Mouse (Mus musculus): Measurements from ENCODE around the gene Slc25a13. TPM values are rescaled to one million over a fixed set of nuclear protein-coding genes. Genes with fewer than 3 reads are reported as not detected.
A peak's percentile ranks its signal among the peaks of the same experiment; 100 is the strongest.
"Not testable (repeated sequence)": the region's sequence is repeated elsewhere in the genome, so short reads cannot be mapped to it uniquely, and the experiment has no call there.

The Slc25a13 gene
- total and polyA plus RNA-seq, 3 experiments, result 45.5 to 146 (median 121) TPM

- 43% methylated on average over 7 of the region's 7 CpGs for WGBS
- Histone ChIP-seq H3K4me1 (ENCODE audit: control insufficient read depth, insufficient read depth, low read length) (peaks cover 6% of the 10 kb centered on the region; the same call in 1 of the 2 replicates), H3K79me2 (replicated peaks; ENCODE audit: control insufficient read depth, insufficient read depth, low read length) (no peaks in the 10 kb centered on the region), H3K27me3 (ENCODE audit: control insufficient read depth, insufficient read depth, low read length) (no peaks in the 10 kb centered on the region), H3K9ac (ENCODE audit: low read depth, low read length) (no peak overlapping the region), H3K36me3 (ENCODE audit: control insufficient read depth, insufficient read depth, low read length) (peaks cover 4% of the 10 kb centered on the region), H3K27ac (peak overlapping the region; percentile 83), H3K4me3 (no peak overlapping the region)
- intact Hi-C loops (cut with DNase I), result loop anchor here (2.0 to 10.0 kb wide), 2 partner anchors 32 to 110 kb away; partner anchors contain the start of gene Slc25a13
- peak in 1 of 2 experiments; percentile 73 for DNase-seq
- 0 out of 2 replicates have a peak, but pooled peaks have one; percentile 52 for TF ChIP-seq POLR2A (IDR thresholded peaks at IDR 0.05; ENCODE audit: insufficient read depth, low read depth, low read length)
- TF ChIP-seq EP300 (IDR thresholded peaks at IDR 0.05; ENCODE audit: insufficient read depth, low read depth, low read length), result peak; percentile 86
- TF ChIP-seq CTCF (IDR thresholded peaks at IDR 0.05), result no peak
Observed at GRCm38 (mm10) chr6:6184921-6185734, 31.8 kb downstream of the Slc25a13 start.

GRCm38 (mm10) chr6:6183601-6184000 is 33.4 kb downstream of the Slc25a13 start:
- Histone ChIP-seq H3K9ac (ENCODE audit: low read depth, low read length) (peak overlapping the region; percentile 48), H3K27me3 (ENCODE audit: control insufficient read depth, insufficient read depth, low read length) (no peaks in the 10 kb centered on the region), H3K4me1 (ENCODE audit: control insufficient read depth, insufficient read depth, low read length) (peaks cover 6% of the 10 kb centered on the region; the same call in 1 of the 2 replicates), H3K79me2 (replicated peaks; ENCODE audit: control insufficient read depth, insufficient read depth, low read length) (no peaks in the 10 kb centered on the region), H3K4me3 (no peak overlapping the region; the same call in 1 of the 2 replicates), H3K36me3 (ENCODE audit: control insufficient read depth, insufficient read depth, low read length) (peaks cover 4% of the 10 kb centered on the region), H3K27ac (peak overlapping the region; percentile 83)
- 14% methylated on average over 8 of the region's 8 CpGs for WGBS
- DNase-seq, result peak; percentile 51 to 66
- intact Hi-C loops (cut with DNase I), result loop anchor here (10.0 kb wide), 1 partner anchor 111 kb away; no protein-coding TSS in a partner anchor
- TF ChIP-seq POLR2A (IDR thresholded peaks at IDR 0.05; ENCODE audit: insufficient read depth, low read depth, low read length) (no peak), EP300 (IDR thresholded peaks at IDR 0.05; ENCODE audit: insufficient read depth, low read depth, low read length) (peak; percentile 77), CTCF (IDR thresholded peaks at IDR 0.05) (peak; percentile 46)

DNA sequence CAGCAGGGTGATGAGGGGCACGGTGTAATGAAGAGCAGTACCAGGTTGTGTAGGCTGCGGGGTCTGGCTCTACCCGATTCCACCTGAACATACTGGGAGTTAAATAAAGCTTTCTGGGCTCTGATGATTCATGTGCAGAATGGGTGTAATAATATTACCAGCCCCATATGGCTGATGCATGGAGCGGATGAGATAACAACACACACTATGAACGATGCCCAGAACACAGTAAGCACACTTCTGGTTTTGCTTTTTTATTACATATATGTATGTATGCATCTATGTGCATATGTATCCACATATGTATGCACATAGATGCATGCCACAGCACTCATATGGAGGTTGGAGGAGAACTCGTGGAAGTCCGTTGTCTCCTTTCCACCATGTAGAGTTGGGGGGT is 34.8 kb downstream of the Slc25a13 start:
- TF ChIP-seq POLR2A (IDR thresholded peaks at IDR 0.05; ENCODE audit: insufficient read depth, low read depth, low read length) (no peak), CTCF (IDR thresholded peaks at IDR 0.05) (no peak), EP300 (IDR thresholded peaks at IDR 0.05; ENCODE audit: insufficient read depth, low read depth, low read length) (no peak)
- intact Hi-C loops (cut with DNase I), result loop anchor here (10.0 kb wide), 1 partner anchor 113 kb away; no protein-coding TSS in a partner anchor
- H3K79me2 ChIP-seq (replicated peaks; ENCODE audit: control insufficient read depth, insufficient read depth, low read length), result no peaks in the 10 kb centered on the region
- no peak overlapping the region for H3K4me3 ChIP-seq
- no peak overlapping the region for H3K27ac ChIP-seq
- no peak overlapping the region for H3K9ac ChIP-seq (ENCODE audit: low read depth, low read length)
- no peak for DNase-seq
- 93% methylated on average over 7 of the region's 7 CpGs for WGBS
- H3K36me3 ChIP-seq (ENCODE audit: control insufficient read depth, insufficient read depth, low read length), result peaks cover 4% of the 10 kb centered on the region
- H3K27me3 ChIP-seq (ENCODE audit: control insufficient read depth, insufficient read depth, low read length), result no peaks in the 10 kb centered on the region
- peaks cover 6% of the 10 kb centered on the region; the same call in 1 of the 2 replicates for H3K4me1 ChIP-seq (ENCODE audit: control insufficient read depth, insufficient read depth, low read length)

GRCm38 (mm10) chr6:6178341-6178740 is 38.6 kb downstream of the Slc25a13 start:
- DNase-seq; H3K27ac ChIP-seq; H3K9ac ChIP-seq (ENCODE audit: low read depth, low read length); H3K4me1 ChIP-seq (ENCODE audit: control insufficient read depth, insufficient read depth, low read length); H3K27me3 ChIP-seq (ENCODE audit: control insufficient read depth, insufficient read depth, low read length); H3K36me3 ChIP-seq (ENCODE audit: control insufficient read depth, insufficient read depth, low read length); H3K79me2 ChIP-seq (replicated peaks; ENCODE audit: control insufficient read depth, insufficient read depth, low read length); H3K4me3 ChIP-seq; intact Hi-C loops (cut with DNase I): not testable (repeated sequence)
- WGBS, result 91% methylated on average over 15 of the region's 15 CpGs

DNA sequence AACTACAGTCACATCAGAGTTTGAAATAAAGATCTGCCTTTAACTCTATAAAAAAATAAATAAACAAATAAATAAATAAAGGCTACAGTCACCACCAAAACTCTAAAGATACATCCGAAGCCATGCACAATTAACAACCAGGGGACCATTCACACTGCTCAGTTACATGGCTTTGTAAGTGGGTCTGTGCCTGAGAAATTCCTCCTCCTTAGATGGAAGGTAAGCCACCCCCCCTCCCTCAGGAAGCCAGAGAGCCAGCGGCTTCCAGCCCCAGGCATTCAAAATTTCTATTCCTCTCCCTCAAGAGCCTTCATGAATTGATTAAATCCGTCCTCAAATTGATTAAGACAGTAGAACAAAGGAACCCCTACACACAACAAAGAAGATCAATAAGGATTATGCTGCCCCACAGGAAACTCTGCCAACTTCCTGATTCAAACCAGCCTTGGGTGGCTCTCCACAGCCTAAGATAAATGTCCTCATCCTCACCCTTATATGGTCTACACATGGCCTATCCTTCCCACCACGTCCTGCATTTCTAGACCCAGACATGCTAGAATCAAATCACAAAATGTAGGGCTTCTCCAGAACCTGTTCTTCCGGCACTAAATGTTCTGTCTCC is 41.5 kb downstream of the Slc25a13 start:
- Histone ChIP-seq H3K9ac (ENCODE audit: low read depth, low read length) (no peak overlapping the region), H3K4me1 (ENCODE audit: control insufficient read depth, insufficient read depth, low read length) (peaks cover 1% of the 10 kb centered on the region; the same call in 1 of the 2 replicates), H3K36me3 (ENCODE audit: control insufficient read depth, insufficient read depth, low read length) (no peaks in the 10 kb centered on the region), H3K79me2 (replicated peaks; ENCODE audit: control insufficient read depth, insufficient read depth, low read length) (no peaks in the 10 kb centered on the region), H3K4me3 (no peak overlapping the region), H3K27me3 (ENCODE audit: control insufficient read depth, insufficient read depth, low read length) (no peaks in the 10 kb centered on the region), H3K27ac (no peak overlapping the region)
- DNase-seq, result no peak
- no peak for TF ChIP-seq CTCF (IDR thresholded peaks at IDR 0.05)
- 76% methylated on average over 5 of the region's 5 CpGs for WGBS
- intact Hi-C loops (cut with DNase I), result no loop called here

Data from heart, adult 2 months (tissue).